ENCODE assay signal across 16 mouse cellular contexts in the genomic region with DNA sequence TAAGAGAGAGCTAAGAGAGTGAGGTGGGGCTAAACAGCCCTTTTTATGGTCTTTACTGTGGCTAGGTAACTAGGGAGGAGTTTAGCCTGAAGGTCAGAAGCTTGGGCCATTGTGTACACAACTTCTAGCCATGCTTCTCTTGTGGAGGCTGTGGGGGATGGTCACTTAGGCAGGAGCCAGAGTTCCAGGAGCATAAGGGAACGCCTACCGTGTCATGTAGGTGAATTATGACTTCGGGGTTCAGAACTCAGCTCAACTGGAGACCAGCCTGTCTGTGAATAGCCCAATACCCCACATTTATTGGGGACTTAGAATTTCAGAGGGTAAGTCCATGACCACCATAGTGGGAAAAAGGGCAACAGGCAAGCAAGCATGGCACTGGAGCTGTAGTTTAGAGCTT. TPM values are rescaled to one million over a fixed set of nuclear protein-coding genes. Genes with fewer than 3 reads are reported as not detected.
DNase-seq lines count a peak whose midpoint lies in the region.
"Had no signal": no experiment of that assay in that cellular context is flagged by ENCODE, and none has a peak within 500 bp of the region (broad histone marks: within the 10 kb centered on the region; RNA-seq: fewer than 3 reads in every experiment).

A gene (plus strand): TSS at position 301 of the 400 bp plus-strand sequence.

- intact Hi-C loops in heart, postnatal 14 days (cut with DNase I) = no loop called here

- DNase-seq in heart, adult 11 months = peak; percentile 48
- DNase-seq in heart, postnatal 14 days = no peak
- DNase-seq: adrenal gland, adult 2 months; adrenal gland, adult 8-10 months; adrenal gland, postnatal 10 days; adrenal gland, postnatal 14 days; adrenal gland, postnatal 25 days; adrenal gland, postnatal 36 days; B cell, adult 2 months; cerebellum, adult 11 months; cerebellum, adult 11-12 months; cerebellum, adult 18-20 months; cerebellum, adult 2 months had no signal

RNA-seq across cellular contexts. Expression of the gene that starts here (rescaled TPM):
- not detected for total RNA-seq in heart, postnatal 14 days (2021)
- total RNA-seq: CH12.LX, G1E, MEL had no signal
